Mouse (Mus musculus): ENCODE data around the gene Usp54.
"Not testable (repeated sequence)": the region's sequence is repeated elsewhere in the genome, so short reads cannot be mapped to it uniquely, and the experiment has no call there.

Usp54 gene

GRCm38 (mm10) chr14:20654690-20655421 lies 14.0 kb upstream of the Usp54 start:
- no peak for DNase-seq (ENCODE audit: low read depth, low spot score)

GRCm38 (mm10) chr14:20651722-20652256 lies 10.9 kb upstream of the Usp54 start:
- DNase-seq (ENCODE audit: low read depth, low spot score), result no peak

GRCm38 (mm10) chr14:20651000-20651399 lies 10.1 kb upstream of the Usp54 start:
- no peak for DNase-seq (ENCODE audit: low read depth, low spot score)

DNA sequence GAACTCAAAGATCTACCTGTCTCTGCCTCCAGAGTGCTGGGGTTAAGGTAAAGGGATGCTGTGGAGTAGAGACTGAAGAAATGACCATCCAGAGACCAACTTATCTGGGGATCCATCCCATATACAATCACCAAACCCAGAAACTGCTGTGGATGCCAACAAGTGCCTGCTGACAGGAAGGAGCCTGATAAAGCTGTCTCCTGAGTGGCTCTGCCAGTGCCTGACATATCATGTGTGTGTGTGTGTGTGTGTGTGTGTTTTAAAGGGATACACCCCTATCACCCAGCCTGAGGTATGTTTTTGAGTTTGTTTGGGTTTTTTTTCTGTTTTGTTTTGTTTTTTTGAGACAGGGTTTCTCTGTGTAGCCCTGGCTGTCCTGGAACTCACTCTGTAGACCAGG lies 5.5 kb upstream of the Usp54 start:
- no peak for DNase-seq (ENCODE audit: low read depth, low spot score)

DNA sequence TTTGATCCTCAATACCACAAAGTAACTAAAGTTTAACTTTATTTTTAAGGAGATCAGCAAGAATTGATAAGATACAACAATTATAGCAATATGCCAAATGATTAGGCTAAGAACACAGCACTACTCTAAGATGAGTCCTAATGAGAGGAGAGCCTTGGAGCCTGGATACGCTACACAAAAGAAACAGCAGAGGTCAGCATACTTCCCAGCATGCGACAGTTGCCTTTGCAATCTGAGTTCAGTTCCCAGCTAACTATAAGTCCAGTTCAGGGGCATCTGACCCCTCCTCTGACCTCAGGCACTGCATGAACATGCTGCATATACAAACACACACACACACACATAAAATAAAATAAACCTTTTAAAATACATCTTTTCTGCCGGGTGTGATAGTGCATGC lies 4.7 kb upstream of the Usp54 start:
- no peak for DNase-seq (ENCODE audit: low read depth, low spot score)

- no peak for DNase-seq (ENCODE audit: low read depth, low spot score)
These were observed 594 bp upstream of the Usp54 start for GRCm38 (mm10) chr14:20641438-20641875.

- no peak for DNase-seq (ENCODE audit: low read depth, low spot score)
These were observed 794 bp downstream of the Usp54 start for GRCm38 (mm10) chr14:20639918-20640619.

- DNase-seq (ENCODE audit: low read depth, low spot score), result no peak
These were observed 2.2 kb downstream of the Usp54 start for GRCm38 (mm10) chr14:20638702-20639101.

GRCm38 (mm10) chr14:20637818-20638574 lies 2.9 kb downstream of the Usp54 start:
- DNase-seq (ENCODE audit: low read depth, low spot score), result no peak

GRCm38 (mm10) chr14:20636968-20637367 lies 3.9 kb downstream of the Usp54 start:
- DNase-seq (ENCODE audit: low read depth, low spot score), result not testable (repeated sequence)

DNA sequence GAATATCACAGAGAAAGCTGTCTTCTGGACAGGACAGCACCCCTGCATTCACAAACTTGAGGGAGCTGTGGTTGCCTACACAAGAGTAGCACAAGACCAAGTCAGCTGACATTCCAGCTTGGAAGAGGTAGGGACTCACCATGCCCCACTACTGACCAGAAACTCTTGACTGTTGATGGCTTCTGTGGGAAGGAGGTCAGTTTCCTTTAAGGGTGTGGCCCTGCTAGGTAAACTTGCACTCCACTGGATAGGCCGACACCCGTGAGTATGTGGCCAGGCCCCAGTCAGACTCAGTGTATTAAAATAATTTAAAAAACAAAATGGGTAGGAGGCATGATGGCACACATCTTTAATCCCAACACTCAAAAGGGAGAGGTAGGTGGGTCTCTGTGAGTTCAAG lies 5.3 kb downstream of the Usp54 start:
- no peak for DNase-seq (ENCODE audit: low read depth, low spot score)

- no peak for DNase-seq (ENCODE audit: low read depth, low spot score)
These were observed 9.6 kb downstream of the Usp54 start for GRCm38 (mm10) chr14:20631253-20631652.

GRCm38 (mm10) chr14:20626971-20627370 lies 13.9 kb downstream of the Usp54 start:
- DNase-seq (ENCODE audit: low read depth, low spot score), result no peak

DNA sequence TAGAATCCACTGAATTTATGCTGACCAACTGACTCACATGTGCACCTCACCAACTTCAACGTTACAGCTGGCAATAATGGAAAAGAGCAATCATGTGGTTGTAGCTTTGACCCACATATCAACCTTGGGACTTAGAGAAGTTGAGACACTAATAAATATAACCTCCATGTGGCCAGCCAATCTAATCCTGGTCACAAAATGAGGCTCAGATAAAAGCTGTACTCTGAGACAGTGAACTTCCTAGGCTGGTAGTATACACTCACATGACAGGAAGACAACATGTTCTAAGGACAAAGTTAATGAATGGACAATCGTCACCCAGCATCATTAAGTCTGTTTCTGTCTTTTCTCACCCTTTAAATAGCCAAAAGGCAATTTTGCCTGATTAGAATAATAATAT lies 14.4 kb downstream of the Usp54 start:
- DNase-seq (ENCODE audit: low read depth, low spot score), result no peak

- DNase-seq (ENCODE audit: low read depth, low spot score), result no peak
These were observed 18.0 kb downstream of the Usp54 start for GRCm38 (mm10) chr14:20622907-20623306.

GRCm38 (mm10) chr14:20622412-20622811 lies 18.5 kb downstream of the Usp54 start:
- DNase-seq (ENCODE audit: low read depth, low spot score), result no peak

GRCm38 (mm10) chr14:20621903-20622302 lies 19.0 kb downstream of the Usp54 start:
- no peak for DNase-seq (ENCODE audit: low read depth, low spot score)

DNA sequence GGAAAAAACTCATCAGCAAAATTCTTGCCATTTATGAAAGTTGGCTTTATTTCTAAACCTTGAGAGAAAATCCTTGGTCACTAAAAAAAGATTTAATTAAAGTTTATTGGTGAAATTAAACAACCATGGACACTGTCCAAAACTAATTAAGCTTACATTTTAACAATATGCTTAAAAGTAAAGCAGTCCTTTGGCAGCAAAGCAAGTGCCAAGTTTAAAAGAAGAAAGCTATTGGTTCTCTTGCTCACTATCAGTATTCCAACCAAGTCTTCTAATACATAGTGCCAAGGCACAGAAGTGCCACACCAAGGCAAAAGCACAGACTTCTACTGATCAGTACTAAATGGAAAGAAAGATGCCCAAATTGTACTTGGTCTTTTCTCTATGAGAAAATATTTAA lies 21.7 kb downstream of the Usp54 start:
- no peak for DNase-seq (ENCODE audit: low read depth, low spot score)

GRCm38 (mm10) chr14:20618211-20618610 lies 22.7 kb downstream of the Usp54 start:
- no peak for DNase-seq (ENCODE audit: low read depth, low spot score)

- no peak for DNase-seq (ENCODE audit: low read depth, low spot score)
These were observed 24.4 kb downstream of the Usp54 start for GRCm38 (mm10) chr14:20616421-20616820.

GRCm38 (mm10) chr14:20615075-20615474 lies 25.8 kb downstream of the Usp54 start:
- DNase-seq (ENCODE audit: low read depth, low spot score), result no peak

GRCm38 (mm10) chr14:20612820-20613219 lies 28.0 kb downstream of the Usp54 start:
- DNase-seq (ENCODE audit: low read depth, low spot score), result no peak
